Mouse (Mus musculus) myocyte (in vitro differentiated cells): ENCODE results near the gene Dab1.

Experiments
- CEBPB ChIP-seq: IDR thresholded peaks from 2 replicates; pipeline ENCODE4 v1.6.1; 2011; ENCODE audit warnings: mild to moderate bottlenecking, moderate library complexity; ENCODE audit not compliant: poor library complexity, insufficient read depth, severe bottlenecking
- E2F4 ChIP-seq: IDR thresholded peaks from one replicate; pipeline ENCODE4 v1.6.1; 2011; ENCODE audit warnings: mild to moderate bottlenecking, control low read depth, moderate library complexity; ENCODE audit not compliant: insufficient read depth
- MAX ChIP-seq: IDR thresholded peaks from one replicate; pipeline ENCODE4 v1.6.1; 2011; ENCODE audit warnings: low read depth, mild to moderate bottlenecking, control low read depth
- MYOG ChIP-seq, 3 experiments: IDR thresholded peaks; one replicate each; pipeline ENCODE4 v1.6.1; 2011; ENCODE audit warnings: control low read depth in 2 of 3, low read depth in 2 of 3, mild to moderate bottlenecking in 2 of 3; ENCODE audit not compliant: insufficient read length in 2 of 3, control insufficient read depth in 1 of 3, insufficient read depth in 1 of 3
- POLR2A ChIP-seq: IDR thresholded peaks from one replicate; pipeline ENCODE4 v1.6.1; 2011; ENCODE audit warnings: low read depth, mild to moderate bottlenecking, control low read depth, moderate library complexity; ENCODE audit not compliant: insufficient read length
- TCF12 ChIP-seq: IDR thresholded peaks from one replicate; pipeline ENCODE4 v1.6.1; 2011; ENCODE audit warnings: mild to moderate bottlenecking, control low read depth; ENCODE audit not compliant: poor library complexity, insufficient read depth, severe bottlenecking
- USF1 ChIP-seq: IDR thresholded peaks from one replicate; pipeline ENCODE4 v1.6.1; 2011; ENCODE audit warnings: low read depth, mild to moderate bottlenecking, control low read depth, moderate library complexity

DNA sequence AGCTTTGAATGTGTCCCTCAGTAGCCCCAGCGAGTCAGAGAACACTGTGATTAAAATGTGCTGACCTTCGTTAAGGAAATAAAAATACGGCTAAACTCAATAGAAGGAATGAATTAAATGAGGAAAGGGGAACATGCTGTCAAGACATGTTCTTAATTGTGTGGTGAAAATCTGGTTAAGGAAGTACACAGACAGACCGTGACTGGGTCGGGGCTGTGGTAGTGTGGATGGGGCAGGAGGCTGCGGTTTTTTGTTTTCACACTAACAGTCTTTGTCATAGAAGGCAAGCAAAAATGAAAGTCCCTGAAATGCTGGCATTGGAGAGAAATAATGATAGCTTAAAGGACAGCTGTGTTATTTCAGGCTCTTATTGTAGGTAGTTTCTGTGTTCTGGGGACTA is 92.2 kb downstream of the Dab1 start:
- TF ChIP-seq E2F4: no peak
- no peak for TF ChIP-seq POLR2A
- TF ChIP-seq MAX: no peak
- no peak for TF ChIP-seq USF1
- TF ChIP-seq TCF12: no peak
- no peak for TF ChIP-seq CEBPB
- TF ChIP-seq MYOG (IDR thresholded peaks at IDR 0.05; ENCODE audit: control insufficient read depth in 1 of 3, insufficient read depth in 1 of 3, insufficient read length in 2 of 3, low read depth in 2 of 3): no peak
